Comparison of ENCODE assay signal across 50 mouse cellular contexts in genomic region chr1:20730903-20731302, GRCm38 (mm10). TPM values are rescaled to one million over a fixed set of nuclear protein-coding genes. Genes with fewer than 3 reads are reported as not detected.
"Had no signal": no experiment of that assay in that cellular context is flagged by ENCODE, and none has a peak within 500 bp of the region (broad histone marks: within the 10 kb centered on the region; RNA-seq: fewer than 3 reads in every experiment).

TSS of gene Il17a (plus strand) at chr1:20730905.

- H3K4me1 ChIP-seq: heart, embryonic 12.5 days; heart, embryonic 13.5 days; heart, embryonic 15.5 days; hindbrain, embryonic 10.5 days; hindbrain, embryonic 12.5 days; hindbrain, embryonic 13.5 days; hindbrain, embryonic 15.5 days; intestine, embryonic 15.5 days; kidney, embryonic 15.5 days had no signal

- H3K4me3 ChIP-seq: heart, embryonic 12.5 days; heart, embryonic 13.5 days; heart, embryonic 15.5 days; hindbrain, embryonic 10.5 days; hindbrain, embryonic 12.5 days; hindbrain, embryonic 13.5 days; hindbrain, embryonic 15.5 days; intestine, embryonic 15.5 days; kidney, embryonic 15.5 days; layer of hippocampus, adult 2 months; left cerebral cortex, adult 2 months had no signal

- H3K9ac ChIP-seq: heart, embryonic 12.5 days; heart, embryonic 13.5 days; heart, embryonic 15.5 days; hindbrain, embryonic 12.5 days; hindbrain, embryonic 13.5 days; hindbrain, embryonic 14.5 days; hindbrain, embryonic 15.5 days; intestine, embryonic 15.5 days; kidney, embryonic 15.5 days had no signal

- H3K9me3 ChIP-seq: heart, embryonic 13.5 days; heart, embryonic 15.5 days; hindbrain, embryonic 15.5 days; intestine, embryonic 15.5 days; kidney, embryonic 15.5 days had no signal

- H3K4me2 ChIP-seq: heart, embryonic 11.5 days; heart, embryonic 12.5 days; heart, embryonic 13.5 days; heart, embryonic 15.5 days; hindbrain, embryonic 12.5 days; hindbrain, embryonic 13.5 days; hindbrain, embryonic 14.5 days; hindbrain, embryonic 15.5 days; intestine, embryonic 15.5 days; kidney, embryonic 15.5 days had no signal

- DNase-seq: heart, postnatal 10 days; heart, postnatal 14 days; heart, postnatal 36 days; heart, postnatal 4 days; kidney, adult 11 months; kidney, adult 18-20 months; kidney, adult 2 months; kidney, adult 8-10 months; kidney, adult 9 months; kidney, postnatal 10 days; kidney, postnatal 14 days; kidney, postnatal 25 days; kidney, postnatal 36 days; kidney, postnatal 4 days; layer of hippocampus, adult 9-11 months; layer of hippocampus, postnatal 36 days had no signal

- H3K27ac ChIP-seq: heart, embryonic 13.5 days; heart, embryonic 15.5 days; hindbrain, embryonic 10.5 days; hindbrain, embryonic 12.5 days; hindbrain, embryonic 13.5 days; hindbrain, embryonic 14.5 days; hindbrain, embryonic 15.5 days; hindbrain, postnatal 0 days; intestine, embryonic 15.5 days; kidney, embryonic 15.5 days; kidney, postnatal 0 days; layer of hippocampus, adult 2 months; left cerebral cortex, adult 2 months had no signal

- ATAC-seq: hindbrain, embryonic 16.5 days; hindbrain, postnatal 0 days; inflammation-experienced regulatory T-cells, adult 6 months; intestine, embryonic 15.5 days; intestine, embryonic 16.5 days had no signal

- H3K27me3 ChIP-seq: heart, embryonic 12.5 days; heart, embryonic 13.5 days; heart, embryonic 15.5 days; hindbrain, embryonic 12.5 days; hindbrain, embryonic 13.5 days; hindbrain, embryonic 15.5 days; intestine, embryonic 15.5 days; kidney, embryonic 15.5 days had no signal

- H3K36me3 ChIP-seq: heart, embryonic 12.5 days; heart, embryonic 13.5 days; heart, embryonic 15.5 days; hindbrain, embryonic 10.5 days; hindbrain, embryonic 12.5 days; hindbrain, embryonic 13.5 days; hindbrain, embryonic 15.5 days; intestine, embryonic 15.5 days; kidney, embryonic 15.5 days had no signal

RNA-seq across cellular contexts. Expression of gene Il17a, which starts in this region (rescaled TPM):
- total RNA-seq: heart, postnatal 10 days; heart, postnatal 14 days; heart, postnatal 25 days; heart, postnatal 36 days; heart, postnatal 4 days; hematopoietic stem cell, adult 5-6 weeks; hindbrain, postnatal 0 days; layer of hippocampus, adult 18-20 months; layer of hippocampus, adult 2 months; layer of hippocampus, adult 8-10 months; layer of hippocampus, postnatal 10 days; layer of hippocampus, postnatal 14 days; layer of hippocampus, postnatal 25 days; layer of hippocampus, postnatal 36 days; left cerebral cortex, adult 18-20 months; left cerebral cortex, adult 2 months; left cerebral cortex, adult 8-10 months had no signal
- polyA plus RNA-seq: heart, embryonic 11.5 days; heart, embryonic 12.5 days; heart, embryonic 13.5 days; heart, embryonic 14.5 days; heart, embryonic 15.5 days; heart, embryonic 16.5 days; heart, postnatal 0 days; hindbrain, embryonic 10.5 days; hindbrain, embryonic 11.5 days; hindbrain, embryonic 12.5 days; hindbrain, embryonic 13.5 days; hindbrain, embryonic 14.5 days; hindbrain, embryonic 15.5 days; hindbrain, embryonic 16.5 days; hindbrain, postnatal 0 days; intestine, embryonic 14.5 days; intestine, embryonic 15.5 days; intestine, embryonic 16.5 days; kidney, adult 2 months; kidney, embryonic 14.5 days; kidney, embryonic 15.5 days; kidney, embryonic 16.5 days; kidney, postnatal 0 days had no signal
